Mouse (Mus musculus) adrenal gland, adult 2 months (tissue): ENCODE measurements around the gene Gm4792. TPM values are rescaled to one million over a fixed set of nuclear protein-coding genes. Genes with fewer than 3 reads are reported as not detected.

Experiments
- DNase-seq: peaks from one replicate; pipeline ENCODE4 v3.0.0; 2021
- long read RNA-seq: library from polyadenylated mRNA; stranded (forward); transcript quantifications from one replicate; pipeline ENCODE4 v2.0.0, GENCODE M21; 2021
- polyA plus RNA-seq: library from polyadenylated mRNA; depleted of rRNA; stranded (reverse); fragments of >200 nt; gene quantifications from 2 replicates; pipeline ENCODE4 v1.2.3, GENCODE M21; 2012; rRNA removed
- total RNA-seq, 2 experiments: library from RNA; stranded (reverse); gene quantifications; 2 replicates each; pipeline ENCODE4 v1.2.3; 2021

The Gm4792 gene
- not detected for total RNA-seq
- polyA plus RNA-seq, result not detected in 2 replicates
- long read RNA-seq, result 0 reads

GRCm38 (mm10) chr10:94298471-94298870 lies at the start of gene Gm4792:
Gene Gm4792, minus strand, starts transcription at chr10:94298703.
- no peak for DNase-seq

- no peak for DNase-seq
Measured at GRCm38 (mm10) chr10:94347959-94348358, 49.5 kb upstream of the Gm4792 start.

GRCm38 (mm10) chr10:94347296-94347695 lies 48.8 kb upstream of the Gm4792 start:
- DNase-seq, result no peak

GRCm38 (mm10) chr10:94346596-94346995 lies 48.1 kb upstream of the Gm4792 start:
- DNase-seq, result no peak

DNA sequence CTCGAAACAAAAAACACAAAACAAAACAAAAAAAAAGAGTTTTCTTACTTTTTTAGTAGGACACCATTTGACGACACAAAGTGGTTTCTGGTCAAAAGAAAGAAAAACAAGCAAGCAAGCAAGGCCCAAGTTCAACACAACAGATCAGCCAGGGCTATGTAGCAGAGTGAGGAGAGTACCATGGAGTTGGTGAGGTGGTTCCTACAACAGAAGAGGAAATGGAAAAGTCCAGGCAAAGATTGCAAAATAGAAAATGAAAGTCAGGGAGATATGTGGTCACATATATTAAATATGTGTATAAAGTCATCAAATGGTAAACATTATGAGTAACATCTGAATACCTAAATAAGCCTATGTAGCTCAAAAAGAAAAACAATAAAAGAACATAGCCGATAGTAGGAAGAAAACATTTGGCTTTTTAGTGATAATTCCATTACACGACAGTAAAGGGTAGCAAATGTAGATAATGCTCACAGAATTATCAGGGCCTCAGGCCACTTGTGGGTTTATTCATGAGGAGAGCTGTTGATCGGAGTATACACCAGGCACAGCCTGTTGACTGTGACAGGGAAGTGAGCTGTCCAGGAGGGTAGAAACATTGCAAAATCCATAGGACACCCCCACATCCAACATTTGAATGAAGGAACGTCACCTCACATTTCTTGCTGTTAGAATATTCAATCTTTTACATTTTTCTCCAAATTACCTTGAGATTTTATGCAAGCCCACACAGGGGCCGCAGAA lies 47.2 kb upstream of the Gm4792 start:
- DNase-seq, result no peak

DNA sequence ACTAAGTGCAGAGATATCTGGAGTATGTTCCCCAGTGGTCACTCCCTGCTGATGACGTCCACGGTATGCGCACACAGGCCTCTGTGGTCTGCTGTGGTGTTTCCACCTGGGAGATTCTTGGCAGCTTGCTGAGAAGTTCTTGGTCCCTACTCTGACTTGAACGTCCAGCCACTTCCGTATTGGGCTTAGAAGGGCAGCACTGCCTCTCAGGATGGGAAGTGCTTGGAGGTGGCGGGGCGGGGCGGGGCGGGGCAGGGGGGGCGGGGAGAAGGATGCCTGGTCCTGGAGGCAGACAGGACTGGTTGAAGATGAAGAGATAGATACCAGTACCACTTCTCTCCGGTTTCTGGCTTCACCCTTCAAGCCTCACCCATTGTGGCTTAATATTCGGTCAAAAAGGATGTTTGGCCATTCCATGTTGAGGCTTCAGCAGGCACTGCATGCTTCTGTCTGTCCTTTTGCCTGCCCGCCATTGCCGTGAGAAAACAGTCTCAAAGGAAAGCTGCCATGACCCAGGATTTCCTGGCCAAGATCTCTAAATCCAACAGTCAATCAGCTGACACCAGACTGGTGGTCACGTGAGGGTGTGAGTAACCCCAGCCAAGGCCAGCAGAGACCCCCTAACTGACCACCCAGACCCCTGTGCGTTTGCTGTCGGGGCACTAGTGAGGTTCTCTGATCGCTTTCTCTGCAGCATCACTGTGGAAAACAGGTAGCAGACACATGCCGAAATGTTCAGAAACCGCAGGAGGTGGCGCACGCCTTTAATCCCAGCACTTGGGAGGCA lies 46.3 kb upstream of the Gm4792 start:
- no peak for DNase-seq

- no peak for DNase-seq
Measured at GRCm38 (mm10) chr10:94343581-94343980, 45.1 kb upstream of the Gm4792 start.

- DNase-seq, result no peak
Measured at GRCm38 (mm10) chr10:94342256-94342655, 43.8 kb upstream of the Gm4792 start.

DNA sequence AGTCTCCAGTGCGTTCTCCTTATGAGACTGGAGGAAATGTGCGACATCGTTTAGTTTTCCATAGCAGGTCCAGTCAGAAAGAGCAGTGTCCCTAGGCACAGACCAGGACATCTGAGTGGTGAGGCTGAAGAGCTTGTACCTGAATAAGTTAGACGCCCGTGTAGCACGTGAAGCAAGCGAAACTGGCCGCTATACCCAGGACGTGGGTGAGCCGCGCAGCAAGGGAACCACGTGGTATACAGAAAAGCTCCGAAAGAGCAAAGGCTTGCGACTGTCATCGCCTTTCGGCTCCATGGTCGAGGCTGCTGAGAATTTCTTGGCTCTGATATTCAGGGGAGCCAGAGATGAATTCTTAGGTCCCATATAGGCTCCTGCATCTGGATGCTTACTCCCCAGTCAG lies 43.0 kb upstream of the Gm4792 start:
- DNase-seq, result no peak

DNA sequence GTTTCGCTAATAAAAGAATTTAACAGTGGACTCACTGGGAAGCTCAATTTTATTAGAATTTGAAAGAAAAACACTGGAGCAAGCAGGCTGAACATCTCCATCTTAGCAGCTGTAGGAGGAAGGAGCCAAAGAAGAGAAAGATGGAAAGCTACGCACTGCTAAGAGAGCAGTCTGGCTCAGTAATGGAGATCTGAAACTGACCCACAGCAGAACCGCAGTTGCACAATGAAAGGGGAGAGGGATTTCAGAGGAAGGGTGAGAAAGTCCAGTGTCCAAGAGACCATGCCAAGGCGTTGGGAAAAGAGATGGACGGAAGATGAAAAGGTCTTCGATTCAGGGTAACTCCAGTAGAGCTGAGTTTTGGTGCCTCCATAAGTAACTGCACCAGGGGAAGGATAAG lies 37.6 kb upstream of the Gm4792 start:
- DNase-seq, result no peak

DNA sequence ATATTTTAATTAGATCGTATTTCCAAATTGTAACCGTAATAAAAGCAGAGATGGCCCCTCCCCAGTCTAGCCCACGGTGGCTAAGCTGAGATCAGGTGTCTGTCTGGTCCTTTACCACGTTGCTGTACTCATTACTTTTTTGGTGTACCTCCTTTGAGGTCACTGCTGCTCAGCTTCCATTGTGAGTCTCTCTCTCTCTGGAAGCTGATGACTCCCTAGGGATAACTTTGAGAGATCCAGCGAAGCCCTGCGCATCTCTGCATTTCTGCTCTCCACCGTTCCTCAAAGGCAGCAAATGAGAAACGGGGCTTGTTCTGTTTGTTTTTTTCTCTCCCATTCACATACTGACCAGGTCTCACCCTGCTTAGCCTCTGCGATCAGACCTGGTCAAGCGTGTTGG lies 36.5 kb upstream of the Gm4792 start:
- DNase-seq, result no peak

DNA sequence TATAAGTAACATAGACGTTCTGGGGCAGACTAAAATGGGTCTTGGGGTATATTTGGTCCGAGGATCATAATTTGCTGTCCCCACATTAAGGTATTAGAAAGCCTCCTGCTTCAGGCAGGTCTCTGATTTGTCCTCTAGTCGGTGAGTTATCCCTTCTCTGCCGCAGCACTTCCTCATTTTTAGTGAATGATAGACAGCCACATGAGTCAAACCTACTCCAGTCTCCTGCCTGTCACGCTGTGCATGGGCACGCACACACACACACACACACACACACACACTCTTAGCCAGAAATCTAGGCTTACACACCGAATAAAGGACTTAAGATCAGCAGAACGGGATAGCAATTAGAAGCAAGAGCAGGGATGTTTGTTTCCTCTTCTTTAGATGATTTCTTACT lies 34.8 kb upstream of the Gm4792 start:
- no peak for DNase-seq

DNA sequence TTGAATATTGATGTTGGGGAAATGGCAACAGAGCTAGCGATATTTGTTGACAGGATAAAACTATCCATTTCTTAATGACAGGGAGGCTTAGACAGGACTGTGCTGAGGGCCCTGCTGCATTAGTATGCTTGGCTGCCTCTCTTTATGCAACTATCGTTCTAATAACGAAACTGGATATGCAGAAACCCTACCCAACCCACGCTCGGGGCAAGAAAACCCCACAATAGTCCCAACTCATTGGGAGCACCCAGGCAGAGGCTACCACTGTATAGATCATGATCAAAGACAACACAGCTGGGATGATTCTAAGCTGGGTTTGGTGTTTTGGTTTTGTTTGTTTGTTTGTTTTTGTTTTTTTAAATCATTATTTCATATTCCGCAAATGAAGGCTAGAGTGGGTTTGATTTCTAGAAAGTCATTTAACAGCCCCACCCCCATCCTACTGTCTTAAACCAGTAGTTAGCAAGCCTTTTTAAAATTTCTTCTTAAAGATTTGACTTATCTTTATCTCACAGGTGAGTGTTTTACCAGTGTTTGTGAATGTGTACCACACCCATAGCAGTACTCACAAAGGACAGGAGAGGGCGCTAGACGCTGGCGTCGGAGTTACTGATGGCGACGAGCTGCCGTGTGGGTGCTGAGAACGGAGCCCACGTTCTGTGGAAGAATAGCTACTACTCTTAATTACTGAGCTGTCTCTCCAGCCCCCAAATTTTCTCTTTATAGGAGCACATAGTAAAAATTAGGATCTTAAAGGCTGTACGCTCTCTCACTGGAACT lies 34.0 kb upstream of the Gm4792 start:
- no peak for DNase-seq

DNA sequence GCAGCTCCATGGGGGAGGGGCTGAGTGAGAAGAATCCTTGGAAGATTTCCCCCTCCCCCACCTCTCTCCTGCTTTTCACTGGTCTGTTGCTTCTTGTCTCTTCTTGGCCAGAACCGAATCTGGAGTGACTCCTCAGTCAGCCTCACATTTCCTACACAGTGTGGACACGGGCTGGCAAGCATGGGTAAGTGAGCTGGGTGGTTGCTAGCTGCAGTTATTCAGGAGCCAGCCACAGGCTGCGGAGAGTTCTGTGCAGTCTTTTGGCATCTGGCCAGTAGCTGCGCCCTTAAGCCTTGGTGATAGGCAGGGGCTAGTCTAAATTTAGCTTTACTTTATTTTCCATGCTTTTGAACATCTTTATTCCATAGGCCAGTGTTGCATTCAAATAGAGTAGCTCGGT lies 31.5 kb upstream of the Gm4792 start:
- peak; percentile 43 for DNase-seq

DNA sequence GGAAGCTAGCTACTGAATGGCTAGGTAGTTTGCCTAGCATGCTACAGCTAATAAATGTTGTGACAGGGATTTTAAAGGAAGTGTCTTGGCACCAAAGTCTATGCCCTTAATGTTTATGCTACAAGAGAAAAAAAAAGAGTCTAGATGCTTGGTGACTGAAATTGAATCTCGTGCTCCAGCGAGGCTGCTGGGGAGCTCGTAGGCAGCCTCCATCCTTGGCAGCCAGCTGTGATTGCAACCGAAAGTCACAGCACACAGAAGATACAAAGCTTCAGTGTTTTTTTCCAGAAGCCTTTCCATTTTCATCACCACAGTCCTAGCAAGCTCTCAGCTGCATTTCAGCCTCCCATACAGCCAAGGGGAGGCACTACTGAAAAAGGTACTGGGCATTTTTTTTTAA lies 20.1 kb upstream of the Gm4792 start:
- no peak for DNase-seq

- no peak for DNase-seq
Measured at GRCm38 (mm10) chr10:94313146-94313545, 14.6 kb upstream of the Gm4792 start.

DNA sequence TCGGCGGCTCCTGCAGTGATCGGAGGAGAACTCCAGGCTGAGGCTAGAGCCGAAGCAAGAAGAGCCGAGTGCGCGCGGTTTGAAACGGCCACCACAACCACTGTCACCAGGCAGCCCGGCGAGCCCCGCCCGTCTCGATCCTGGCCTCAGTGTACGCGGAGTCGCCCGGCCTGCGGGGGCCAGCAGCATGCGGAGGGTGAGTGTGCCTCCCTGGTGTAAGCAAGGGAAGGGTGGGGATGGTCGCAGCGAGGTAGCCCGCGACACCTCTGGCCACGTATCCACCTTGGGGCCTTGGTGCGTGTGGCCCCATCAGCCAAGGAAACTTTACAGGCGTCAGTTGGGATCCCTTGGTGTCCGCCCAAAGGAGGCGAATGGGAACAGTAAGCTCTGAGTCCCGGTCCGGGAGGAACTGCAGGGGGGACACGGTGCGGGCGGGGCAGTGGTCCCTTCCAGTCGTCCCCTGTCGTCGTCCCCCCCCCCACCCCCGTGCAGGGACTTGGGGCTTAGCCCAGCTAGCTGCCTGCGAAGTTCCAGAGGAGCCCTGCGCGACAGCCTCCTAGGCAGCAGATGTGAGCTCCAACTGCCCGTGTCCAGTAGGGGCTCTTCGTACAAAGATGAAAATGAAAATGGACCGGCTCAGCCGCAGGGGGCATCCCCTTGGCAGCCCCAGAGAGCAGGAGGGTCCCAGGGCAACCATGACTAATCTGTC lies 13.7 kb upstream of the Gm4792 start:
- DNase-seq, result peak; percentile 45

DNA sequence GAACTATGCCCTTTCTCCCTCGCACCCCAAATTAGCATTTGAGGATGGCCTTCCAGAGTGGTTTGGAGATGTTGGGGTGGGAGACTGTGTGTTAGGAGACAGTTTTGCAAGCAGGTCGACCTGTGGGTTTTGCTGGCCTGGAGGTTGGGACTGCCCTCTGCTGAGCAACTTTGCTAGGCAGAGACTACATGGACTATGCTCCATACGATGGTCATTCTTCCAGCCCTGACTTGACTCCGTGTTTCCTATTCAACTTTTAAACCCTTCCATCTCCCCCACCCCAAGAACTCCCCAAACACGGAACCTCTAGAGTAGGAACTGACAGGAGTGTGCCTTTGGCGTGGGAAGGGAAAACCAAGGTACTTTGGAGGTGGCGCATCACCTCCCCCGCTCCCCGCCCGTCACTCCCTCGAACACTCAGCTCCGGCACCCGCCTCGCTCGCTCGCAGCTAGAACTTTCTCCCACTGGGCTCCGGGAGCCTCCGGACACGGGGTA lies 13.1 kb upstream of the Gm4792 start, which contains the start of gene Tmcc3:
Gene Tmcc3, plus strand, starts transcription at position 439 of the 496 bp plus-strand sequence.
- no peak for DNase-seq

- no peak for DNase-seq
Measured at GRCm38 (mm10) chr10:94310499-94311267, 12.2 kb upstream of the Gm4792 start.

DNA sequence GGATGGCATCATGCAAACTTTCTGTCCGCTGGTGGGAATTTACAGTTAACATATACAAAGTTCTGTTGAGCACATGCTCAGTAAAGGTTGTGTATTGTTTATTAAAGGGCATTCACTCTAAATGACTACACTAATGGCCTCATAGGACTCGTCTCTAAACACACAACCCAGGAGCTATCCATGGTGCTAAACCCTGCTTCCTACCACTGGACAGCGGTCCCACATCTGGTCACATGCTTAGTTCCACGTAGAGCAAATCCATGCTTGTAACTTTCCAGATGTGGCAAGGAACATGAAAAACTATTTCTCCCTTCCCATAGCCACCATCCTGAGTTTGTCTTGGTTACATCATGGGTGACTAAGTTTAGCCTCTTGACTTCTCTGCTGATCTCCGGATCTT lies 7.0 kb upstream of the Gm4792 start:
- DNase-seq, result no peak
